Mouse (Mus musculus) lung, postnatal 0 days (tissue): ENCODE measurements around the gene Kit. TPM values are rescaled to one million over a fixed set of nuclear protein-coding genes. Genes with fewer than 3 reads are reported as not detected.

Experiments used
- ATAC-seq: fragments of 200-750 bp; cut with Nextera tagmentation; 2 replicates; pipeline ENCODE4 v1.8.0; 2017; ENCODE audit warnings: moderate library complexity
- DNase-seq: peaks from one replicate; pipeline ENCODE4 v3.0.0-alpha.2; 2016; ENCODE audit warnings: low spot score
- H3K27ac ChIP-seq: fragments of 300-500 bp; sonication (generic); 2 replicates; pipeline ENCODE4 v1.5.1; 2014; ENCODE audit warnings: antibody characterized with exemption, mild to moderate bottlenecking, low read length, mixed read lengths
- H3K27me3 ChIP-seq: fragments of 300-500 bp; sonication (generic); replicated peaks from 2 replicates; pipeline ENCODE4 v1.6.1; 2014; ENCODE audit warnings: low read length, mixed read lengths; ENCODE audit not compliant: insufficient read depth
- H3K36me3 ChIP-seq: fragments of 300-500 bp; sonication (generic); 2 replicates; pipeline ENCODE4 v1.6.1; 2014; ENCODE audit warnings: low read length, mixed read lengths; ENCODE audit not compliant: insufficient read depth
- H3K4me1 ChIP-seq: fragments of 300-500 bp; sonication (generic); 2 replicates; pipeline ENCODE4 v1.6.1; 2014; ENCODE audit warnings: antibody characterized with exemption, low read depth, low read length, mixed read lengths; ENCODE audit not compliant: insufficient read depth
- H3K4me2 ChIP-seq: fragments of 300-500 bp; sonication (generic); replicated peaks from 2 replicates; pipeline ENCODE4 v1.6.1; 2014; ENCODE audit warnings: low read depth, mild to moderate bottlenecking, low read length, moderate library complexity, mixed read lengths
- H3K4me3 ChIP-seq: fragments of 300-500 bp; sonication (generic); 2 replicates; pipeline ENCODE4 v1.5.1; 2014; ENCODE audit warnings: low read depth, low read length
- H3K9ac ChIP-seq: fragments of 300-500 bp; sonication (generic); replicated peaks from 2 replicates; pipeline ENCODE4 v1.6.1; 2014; ENCODE audit warnings: low read depth, mild to moderate bottlenecking
- H3K9me3 ChIP-seq: fragments of 300-500 bp; sonication (generic); 2 replicates; pipeline ENCODE4 v1.6.1; 2016; ENCODE audit warnings: low read length, mixed read lengths
- CTCF ChIP-seq: IDR thresholded peaks from 2 replicates; pipeline ENCODE4 v1.5.1; 2016; ENCODE audit warnings: antibody characterized with exemption, mild to moderate bottlenecking
- EP300 ChIP-seq: IDR thresholded peaks from 2 replicates; pipeline ENCODE4 v1.6.1; 2016; ENCODE audit warnings: antibody characterized with exemption, mild to moderate bottlenecking, control low read depth
- WGBS: fragments of 180-500 bp; shearing (Covaris S2); extraction: QIAGEN DNeasy Blood & Tissue Kit; methylation state at CpG from one replicate; pipeline ENCODE4 v1.1.7; 2014; 5-methylcytosine and 5-hydroxymethylcytosine counted together
- polyA plus RNA-seq: library from polyadenylated mRNA; unstranded; fragments of >200 nt; fragmentation: Nextera tagmentation; extraction: Ambion mirVana; gene quantifications from 2 replicates; pipeline ENCODE4 v1.2.1, GENCODE M21; 2015

Gene Kit
- polyA plus RNA-seq, 1 experiment from 2014 or later: 30.0 TPM

GRCm38 (mm10) chr5:75679896-75680295 lies 105.2 kb downstream of the Kit start:
- TF ChIP-seq CTCF (no peak), EP300 (no peak)
- H3K4me2 ChIP-seq: no peak overlapping the region
- H3K27me3 ChIP-seq: no peaks in the 10 kb centered on the region
- 44% methylated on average over 3 of the region's 3 CpGs for WGBS
- no peak overlapping the region for H3K4me3 ChIP-seq
- DNase-seq (no peak), ATAC-seq (no peak)
- no peak overlapping the region for H3K9ac ChIP-seq
- H3K36me3 ChIP-seq: no peaks in the 10 kb centered on the region
- no peaks in the 10 kb centered on the region for H3K9me3 ChIP-seq
- no peaks in the 10 kb centered on the region for H3K4me1 ChIP-seq
- no peak overlapping the region for H3K27ac ChIP-seq

GRCm38 (mm10) chr5:75695162-75695809 lies 120.6 kb downstream of the Kit start:
- H3K9ac ChIP-seq: no peak overlapping the region
- no peak overlapping the region for H3K4me3 ChIP-seq
- ATAC-seq (no peak), DNase-seq (no peak)
- H3K36me3 ChIP-seq: no peaks in the 10 kb centered on the region
- TF ChIP-seq EP300 (no peak), CTCF (no peak)
- H3K27me3 ChIP-seq: no peaks in the 10 kb centered on the region
- H3K4me1 ChIP-seq: no peaks in the 10 kb centered on the region
- no peak overlapping the region for H3K4me2 ChIP-seq
- no peaks in the 10 kb centered on the region for H3K9me3 ChIP-seq
- WGBS: 80% methylated on average over 12 of the region's 12 CpGs
- no peak overlapping the region for H3K27ac ChIP-seq

GRCm38 (mm10) chr5:75696960-75697359 lies 122.2 kb downstream of the Kit start:
- WGBS: 79% methylated on average over 5 of the region's 5 CpGs
- TF ChIP-seq EP300 (no peak), CTCF (no peak)
- Histone ChIP-seq H3K36me3 (no peaks in the 10 kb centered on the region), H3K27me3 (no peaks in the 10 kb centered on the region), H3K4me3 (no peak overlapping the region), H3K9ac (no peak overlapping the region), H3K27ac (no peak overlapping the region), H3K4me1 (no peaks in the 10 kb centered on the region), H3K4me2 (no peak overlapping the region), H3K9me3 (no peaks in the 10 kb centered on the region)
- ATAC-seq (no peak), DNase-seq (no peak)

- Histone ChIP-seq H3K27me3 (no peaks in the 10 kb centered on the region), H3K4me3 (no peak overlapping the region), H3K27ac (no peak overlapping the region), H3K9ac (no peak overlapping the region), H3K9me3 (no peaks in the 10 kb centered on the region), H3K4me2 (no peak overlapping the region), H3K4me1 (no peaks in the 10 kb centered on the region), H3K36me3 (no peaks in the 10 kb centered on the region)
- ATAC-seq (no peak), DNase-seq (no peak)
- WGBS: 88% methylated on average over 8 of the region's 8 CpGs
- no peak for TF ChIP-seq EP300
- no peak for TF ChIP-seq CTCF
Observed at GRCm38 (mm10) chr5:75698556-75698955, 123.8 kb downstream of the Kit start.

- H3K27ac ChIP-seq: no peak overlapping the region
- no peaks in the 10 kb centered on the region for H3K4me1 ChIP-seq
- TF ChIP-seq EP300 (no peak), CTCF (no peak)
- H3K9ac ChIP-seq: no peak overlapping the region
- H3K36me3 ChIP-seq: no peaks in the 10 kb centered on the region
- WGBS: 56% methylated on average over 7 of the region's 7 CpGs
- H3K4me2 ChIP-seq: no peak overlapping the region
- H3K4me3 ChIP-seq: no peak overlapping the region
- no peaks in the 10 kb centered on the region for H3K27me3 ChIP-seq
- no peaks in the 10 kb centered on the region for H3K9me3 ChIP-seq
- ATAC-seq (no peak), DNase-seq (no peak)
Observed at GRCm38 (mm10) chr5:75699081-75699480, 124.4 kb downstream of the Kit start.

GRCm38 (mm10) chr5:75699516-75699915 lies 124.8 kb downstream of the Kit start:
- WGBS: 74% methylated on average over 9 of the region's 9 CpGs
- Histone ChIP-seq H3K27ac (no peak overlapping the region), H3K4me3 (no peak overlapping the region), H3K36me3 (no peaks in the 10 kb centered on the region), H3K27me3 (no peaks in the 10 kb centered on the region), H3K9me3 (no peaks in the 10 kb centered on the region), H3K9ac (no peak overlapping the region), H3K4me1 (no peaks in the 10 kb centered on the region), H3K4me2 (no peak overlapping the region)
- no peak for DNase-seq
- TF ChIP-seq EP300: no peak
- TF ChIP-seq CTCF: no peak
- no peak for ATAC-seq

- DNase-seq: peak; percentile 55
- whole genome bisulfite sequencing: 67% methylated on average over 12 of the region's 12 CpGs
- H3K4me1 ChIP-seq: no peaks in the 10 kb centered on the region
- no peak overlapping the region for H3K4me2 ChIP-seq
- ATAC-seq: peak; percentile 76
- no peak overlapping the region for H3K4me3 ChIP-seq
- no peaks in the 10 kb centered on the region for H3K27me3 ChIP-seq
- no peak overlapping the region for H3K9ac ChIP-seq
- no peak for TF ChIP-seq EP300
- TF ChIP-seq CTCF: no peak
- H3K27ac ChIP-seq: no peak overlapping the region
- no peaks in the 10 kb centered on the region for H3K9me3 ChIP-seq
- no peaks in the 10 kb centered on the region for H3K36me3 ChIP-seq
Observed at GRCm38 (mm10) chr5:75701662-75702061, 126.9 kb downstream of the Kit start.
